In the genomic region with DNA sequence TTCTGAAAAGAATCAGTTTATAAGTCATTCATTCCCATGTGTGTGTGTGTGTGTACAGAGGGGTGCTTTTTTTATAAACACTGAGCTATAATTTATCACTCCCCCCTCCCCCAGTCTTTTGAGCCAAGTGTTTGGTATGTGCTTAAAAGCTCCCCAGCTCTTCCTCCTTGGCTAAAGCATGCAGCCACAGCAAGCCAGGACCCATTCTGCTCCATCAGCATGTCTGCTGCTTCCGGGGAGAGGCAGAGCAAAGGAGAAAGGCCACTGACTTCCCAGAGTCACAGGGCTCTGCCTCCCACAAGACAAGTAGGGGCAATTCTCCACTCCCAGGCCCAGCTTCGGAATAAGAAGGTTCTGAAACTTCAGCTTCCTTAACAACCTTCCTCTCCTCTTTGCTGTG, we compare ENCODE assay signal across 14 mouse cellular contexts.
A peak's percentile ranks its signal among the peaks of the same experiment; 100 is the strongest.
DNase-seq lines count a peak whose midpoint lies in the region; ATAC-seq lines count a peak whose summit lies in the region.
"Had no signal": no experiment of that assay in that cellular context is flagged by ENCODE, and none has a peak within 500 bp of the region (broad histone marks: within the 10 kb centered on the region; RNA-seq: fewer than 3 reads in every experiment).

No protein-coding gene starts in this region.

- no peak overlapping the region for H3K9ac ChIP-seq in forebrain, embryonic 13.5 days
- H3K9ac ChIP-seq in midbrain, embryonic 16.5 days (ENCODE audit: low read depth, low read length) = no peak overlapping the region
- H3K9ac ChIP-seq: hindbrain, embryonic 15.5 days; liver, embryonic 15.5 days; midbrain, embryonic 15.5 days had no signal

- H3K27ac ChIP-seq in macrophage = peak overlapping the region; percentile 43
- H3K27ac ChIP-seq in forebrain, embryonic 13.5 days = no peak overlapping the region
- no peak overlapping the region for H3K27ac ChIP-seq in midbrain, embryonic 16.5 days (ENCODE audit: low read length)
- H3K27ac ChIP-seq: hindbrain, embryonic 15.5 days; layer of hippocampus, adult 2 months; liver, embryonic 15.5 days; midbrain, embryonic 15.5 days had no signal

- H3K36me3 ChIP-seq in macrophage (ENCODE audit: inconsistent target) = no peaks in the 10 kb centered on the region
- H3K36me3 ChIP-seq in forebrain, embryonic 13.5 days (ENCODE audit: poor library complexity, severe bottlenecking) = no peaks in the 10 kb centered on the region
- H3K36me3 ChIP-seq in midbrain, embryonic 16.5 days (ENCODE audit: control insufficient read depth, insufficient read depth, low read length) = 0 out of 2 replicates have a peak, but pooled peaks cover 2% of the 10 kb centered on the region
- H3K36me3 ChIP-seq: hindbrain, embryonic 15.5 days; liver, embryonic 15.5 days; midbrain, embryonic 15.5 days had no signal

- no peak for ATAC-seq in forebrain, embryonic 13.5 days
- ATAC-seq in midbrain, embryonic 16.5 days = no peak
- ATAC-seq: midbrain, embryonic 15.5 days had no signal

- no peaks in the 10 kb centered on the region for H3K9me3 ChIP-seq in forebrain, embryonic 13.5 days (replicated peaks)
- H3K9me3 ChIP-seq in midbrain, embryonic 16.5 days (replicated peaks; ENCODE audit: control insufficient read depth, low read length, poor library complexity, severe bottlenecking) = no peaks in the 10 kb centered on the region
- H3K9me3 ChIP-seq: hindbrain, embryonic 15.5 days; liver, embryonic 15.5 days; midbrain, embryonic 15.5 days had no signal

- H3K4me3 ChIP-seq in macrophage (ENCODE audit: inconsistent target) = no peak overlapping the region
- H3K4me3 ChIP-seq in forebrain, embryonic 13.5 days = no peak overlapping the region
- H3K4me3 ChIP-seq in midbrain, embryonic 16.5 days (ENCODE audit: low read depth, low read length) = no peak overlapping the region
- H3K4me3 ChIP-seq: hindbrain, embryonic 15.5 days; layer of hippocampus, adult 2 months; liver, embryonic 15.5 days; midbrain, embryonic 15.5 days had no signal

- WGBS in macrophage (ENCODE audit: missing documents) = 53% methylated on average over 2 of the region's 2 CpGs
- 71% methylated on average over 2 of the region's 2 CpGs for WGBS in forebrain, embryonic 13.5 days
- 71% methylated on average over 2 of the region's 2 CpGs for WGBS in midbrain, embryonic 16.5 days

- no peak overlapping the region for H3K4me2 ChIP-seq in forebrain, embryonic 13.5 days
- H3K4me2 ChIP-seq in midbrain, embryonic 16.5 days (ENCODE audit: low read length) = no peak overlapping the region
- H3K4me2 ChIP-seq: hindbrain, embryonic 15.5 days; liver, embryonic 15.5 days; midbrain, embryonic 15.5 days had no signal

- peaks cover 58% of the 10 kb centered on the region; the same call in 1 of the 2 replicates for H3K79me2 ChIP-seq in macrophage (ENCODE audit: inconsistent target)

- H3K27me3 ChIP-seq in forebrain, embryonic 13.5 days = no peaks in the 10 kb centered on the region
- H3K27me3 ChIP-seq in midbrain, embryonic 16.5 days (ENCODE audit: control insufficient read depth, insufficient read depth, low read depth, low read length) = no peaks in the 10 kb centered on the region
- H3K27me3 ChIP-seq: hindbrain, embryonic 15.5 days; liver, embryonic 15.5 days; midbrain, embryonic 15.5 days had no signal

- H3K4me1 ChIP-seq in forebrain, embryonic 13.5 days = no peaks in the 10 kb centered on the region
- H3K4me1 ChIP-seq in midbrain, embryonic 16.5 days (ENCODE audit: control insufficient read depth, insufficient read depth, low read length) = peaks cover 8% of the 10 kb centered on the region

- DNase-seq in urinary bladder, postnatal 14 days (ENCODE audit: low spot score) = peak; percentile 76
- DNase-seq in urinary bladder, postnatal 4 days (ENCODE audit: low spot score in 2 of 2) = no peak
- peak; percentile 69 for DNase-seq in kidney, adult 9 months
- no peak for DNase-seq in frontal cortex, adult 2 months (ENCODE audit: extremely low spot score in 1 of 2, low spot score in 1 of 2)
- DNase-seq: cerebellum, adult 2 months; left cerebral cortex, postnatal 4 days; thymus, postnatal 14 days had no signal

Comparison
In these comparisons a context has a peak if more than half of its experiments do, and no peak if none do; other contexts are left out.
1. DNase-seq: peak in urinary bladder, postnatal 14 days (single experiment) and kidney, adult 9 months (single experiment); none in urinary bladder, postnatal 4 days (0 of 2) and frontal cortex, adult 2 months (0 of 2).